Mouse (Mus musculus) thymus, postnatal 14 days (tissue): Measurements from ENCODE around the gene Hist1h4d.

Experiments
- DNase-seq: peaks from one replicate; pipeline ENCODE4 v3.0.0; 2021

Hist1h4d gene

DNA sequence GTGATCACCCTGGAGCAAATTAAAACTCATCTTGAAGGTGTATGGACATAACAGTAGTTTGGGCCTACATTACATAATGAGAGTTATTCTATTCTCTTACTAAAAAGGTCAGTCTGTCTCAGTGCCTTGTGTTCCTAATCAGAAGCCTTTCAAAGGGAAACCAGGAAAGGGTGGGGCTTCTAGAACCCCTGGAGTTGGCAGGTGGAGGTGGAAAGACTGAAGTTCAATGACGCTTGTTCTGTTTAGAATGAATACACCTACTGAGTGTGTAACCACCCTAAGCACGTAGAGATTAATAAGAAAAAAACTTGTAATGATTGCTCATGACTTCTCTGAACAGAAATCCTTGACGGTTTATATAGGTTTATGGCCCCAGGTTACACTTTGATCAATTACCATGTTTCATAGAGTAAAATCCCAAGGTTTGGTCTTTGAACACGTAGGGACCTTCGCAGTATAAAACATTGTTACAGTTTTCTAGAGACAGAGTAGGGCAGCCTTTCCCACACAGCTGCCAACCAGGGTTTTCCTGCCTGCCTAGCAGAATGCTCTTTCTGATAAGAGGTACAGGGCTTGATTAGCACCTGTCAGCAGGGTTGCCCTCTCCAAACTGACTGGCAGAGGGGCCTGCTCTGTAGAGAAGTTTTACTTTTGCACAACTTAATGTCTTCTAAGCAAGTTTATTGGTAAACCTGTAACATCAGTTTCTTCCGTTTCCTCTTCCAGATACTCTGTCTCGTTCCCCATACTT is 14.4 kb downstream of the Hist1h4d start:
- no peak for DNase-seq

GRCm38 (mm10) chr13:23597957-23598356 is 16.6 kb downstream of the Hist1h4d start:
- DNase-seq: peak; percentile 85

- no peak for DNase-seq
Measured at GRCm38 (mm10) chr13:23603182-23603699, 21.8 kb downstream of the Hist1h4d start.

GRCm38 (mm10) chr13:23604452-23604851 is 23.1 kb downstream of the Hist1h4d start:
- DNase-seq: no peak

DNA sequence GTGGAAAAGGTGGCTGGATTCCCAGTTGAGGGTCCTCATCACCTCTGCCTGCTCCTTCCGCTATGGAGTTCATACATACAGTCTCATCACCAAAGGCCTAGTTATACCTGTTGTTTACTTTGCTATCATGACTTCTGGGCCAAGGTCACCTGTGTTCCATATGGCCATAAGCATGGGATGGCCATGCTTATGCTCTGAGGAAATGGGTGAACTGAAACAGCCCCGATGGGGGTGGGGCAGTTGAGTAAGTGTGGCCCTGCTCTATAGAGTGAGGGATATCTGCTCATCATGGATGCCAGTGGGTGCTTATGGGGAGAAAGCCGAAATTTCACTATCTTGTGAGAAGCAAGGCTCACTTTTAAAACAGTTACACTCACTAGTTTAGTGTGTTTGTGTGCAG is 23.7 kb downstream of the Hist1h4d start:
- DNase-seq: no peak

- DNase-seq: no peak
Measured at GRCm38 (mm10) chr13:23609209-23609608, 27.8 kb downstream of the Hist1h4d start.

DNA sequence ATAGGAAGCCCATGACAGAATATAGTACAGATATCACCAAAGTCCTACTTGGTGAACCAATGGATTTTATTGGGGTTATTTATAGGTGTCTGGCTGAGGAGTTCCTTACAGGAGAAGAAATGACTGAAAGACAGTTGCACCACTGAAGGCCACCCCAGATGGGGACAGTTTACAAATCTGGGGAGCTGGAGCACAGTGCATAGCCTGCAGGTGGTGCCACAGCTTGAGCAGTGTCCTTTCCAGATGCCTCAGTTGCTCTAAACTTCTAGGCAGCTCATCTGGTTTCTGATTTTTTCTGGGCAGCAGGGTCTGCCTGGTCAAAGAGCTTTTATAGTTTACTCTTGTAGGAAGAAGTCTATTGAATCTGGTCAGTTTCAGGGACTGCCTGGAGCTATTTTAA is 28.4 kb downstream of the Hist1h4d start:
- DNase-seq: no peak

DNA sequence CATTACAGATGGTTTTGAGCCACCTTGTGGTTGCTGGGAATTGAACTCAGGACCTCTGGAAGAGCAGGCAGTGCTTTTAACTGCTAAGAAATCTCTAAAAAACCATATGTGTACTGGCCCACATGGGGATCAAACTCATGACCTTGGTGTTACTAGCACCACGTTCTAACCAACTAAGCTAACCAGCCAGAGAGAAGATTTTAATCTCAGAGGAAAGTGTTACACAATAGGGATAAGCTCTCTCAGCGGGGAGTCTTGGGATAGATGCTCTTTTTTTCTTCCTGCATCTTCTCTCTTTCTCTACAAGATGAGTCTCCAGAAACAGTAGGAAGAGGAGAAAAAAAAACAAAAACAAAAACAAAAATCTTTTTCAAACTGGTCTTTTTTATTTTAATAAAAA is 29.0 kb downstream of the Hist1h4d start:
- no peak for DNase-seq

DNA sequence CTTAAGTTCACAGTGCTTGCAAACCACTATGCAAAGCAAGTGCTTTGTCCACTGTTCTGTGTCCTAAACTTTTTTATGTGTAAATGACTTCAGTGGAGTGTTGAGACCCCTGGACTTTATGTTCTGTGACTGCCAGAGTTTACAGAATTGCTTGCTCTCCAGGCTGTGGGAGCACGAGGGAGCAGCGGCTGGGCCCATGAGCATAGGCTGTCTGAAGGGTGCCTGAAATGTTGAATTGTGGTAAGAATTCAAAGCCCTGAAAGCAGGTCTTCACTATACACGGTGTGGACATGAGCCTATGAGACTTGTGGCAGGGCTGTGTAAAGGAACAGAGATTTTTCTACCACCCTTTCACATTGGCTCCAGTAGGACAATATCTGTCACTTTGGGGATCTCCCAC is 30.2 kb downstream of the Hist1h4d start:
- no peak for DNase-seq

DNA sequence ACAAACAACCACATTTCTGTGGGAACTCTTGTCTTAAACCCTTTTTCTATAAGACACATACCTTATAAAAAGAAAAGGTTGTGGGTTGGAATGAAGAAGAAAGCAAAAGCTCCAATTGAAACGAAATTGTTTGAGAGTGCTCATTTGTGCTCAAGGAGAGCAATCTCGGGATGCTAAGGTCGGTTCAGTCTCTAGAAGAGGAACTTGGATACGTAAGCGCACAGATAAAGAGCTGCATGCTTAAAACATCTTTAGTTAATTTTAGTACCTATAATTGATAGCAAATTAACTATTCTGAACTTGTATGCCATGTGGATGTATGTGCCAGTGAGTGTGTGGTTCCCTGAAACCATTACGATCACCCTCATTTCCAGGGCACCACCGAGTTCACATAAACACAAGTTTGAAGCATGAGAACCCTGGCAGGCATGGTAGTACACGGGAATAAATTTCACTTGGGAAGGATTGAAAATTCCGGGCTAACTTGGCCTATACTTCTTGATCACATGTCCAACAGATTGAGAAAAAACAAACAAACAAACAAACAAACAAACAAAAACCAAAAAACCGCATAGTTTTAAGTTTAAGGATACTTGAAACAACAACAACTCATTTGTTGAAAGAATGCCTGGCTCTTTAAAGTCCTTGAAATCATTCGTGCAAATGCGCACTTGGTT is 38.8 kb downstream of the Hist1h4d start:
- no peak for DNase-seq

DNA sequence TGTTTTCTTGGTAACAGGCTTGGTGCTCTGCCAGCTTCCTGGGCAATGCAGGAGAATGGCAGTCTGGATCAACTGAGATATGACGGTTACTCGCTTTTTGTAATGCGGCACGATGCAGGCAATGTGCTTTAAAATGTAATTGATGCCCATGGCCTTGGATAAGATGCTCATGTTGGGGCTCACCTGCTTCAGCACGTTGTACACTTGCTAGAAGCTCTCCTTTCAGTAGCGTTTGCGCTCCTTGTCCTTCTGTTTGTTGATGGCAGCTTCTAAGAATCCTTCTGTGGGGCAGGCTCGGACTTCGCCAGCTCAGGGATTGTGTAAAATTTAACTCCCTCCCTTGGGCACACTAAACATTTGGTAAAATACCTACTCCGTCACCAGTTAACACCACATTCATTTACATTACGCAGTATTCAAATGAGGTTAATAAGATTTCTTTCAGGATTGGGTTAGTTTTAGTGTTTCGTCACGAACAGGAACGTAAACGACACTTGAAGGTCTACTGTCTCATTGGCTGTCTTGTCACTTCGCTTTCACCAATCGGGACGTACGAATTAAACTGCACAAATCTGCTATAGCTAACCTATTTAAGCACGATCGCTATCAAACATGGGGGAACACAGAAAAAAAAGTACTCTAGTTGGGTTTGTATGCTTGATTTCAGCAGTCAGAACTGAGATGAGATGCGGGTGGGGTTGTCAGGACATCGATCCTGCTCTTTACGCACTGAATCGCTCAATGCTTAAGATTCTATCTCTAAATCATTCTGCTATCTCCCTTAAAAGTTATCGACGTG is 39.5 kb downstream of the Hist1h4d start, which contains the start of gene Hist1h2be:
TSS of gene Hist1h2be (minus strand) at position 392 of the 799 bp plus-strand sequence.
- DNase-seq: peak; percentile 65

DNA sequence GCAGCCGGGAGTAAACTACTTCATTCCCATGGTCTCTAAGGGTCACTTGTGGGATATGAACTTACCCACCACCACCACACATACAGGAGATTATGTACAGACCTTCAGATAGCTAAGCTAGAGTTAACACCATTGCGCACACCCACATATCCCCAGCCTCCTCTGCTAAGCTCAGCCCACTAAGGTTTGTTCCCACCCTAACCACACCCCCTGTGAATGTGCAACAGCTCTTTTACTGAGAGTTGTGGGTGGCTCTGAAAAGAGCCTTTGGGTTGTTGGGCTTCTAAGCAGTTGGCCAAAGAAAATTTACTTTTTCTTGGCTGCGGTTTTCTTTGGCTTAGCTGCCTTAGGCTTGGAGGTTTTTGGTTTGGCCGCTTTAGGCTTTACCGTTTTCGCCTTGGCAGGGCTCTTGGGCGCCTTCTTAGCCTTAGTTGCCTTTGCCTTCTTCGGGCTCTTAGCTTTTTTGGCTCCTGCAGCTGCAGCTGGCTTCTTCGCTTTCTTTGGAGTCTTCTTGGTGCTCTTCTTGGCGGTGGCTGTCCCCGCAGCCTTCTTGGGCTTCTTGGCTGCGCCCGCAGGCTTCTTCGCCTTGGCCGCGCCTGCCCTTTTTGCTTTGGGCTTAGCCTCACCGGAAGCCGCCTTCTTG is 40.3 kb downstream of the Hist1h4d start:
- DNase-seq: peak; percentile 77

DNA sequence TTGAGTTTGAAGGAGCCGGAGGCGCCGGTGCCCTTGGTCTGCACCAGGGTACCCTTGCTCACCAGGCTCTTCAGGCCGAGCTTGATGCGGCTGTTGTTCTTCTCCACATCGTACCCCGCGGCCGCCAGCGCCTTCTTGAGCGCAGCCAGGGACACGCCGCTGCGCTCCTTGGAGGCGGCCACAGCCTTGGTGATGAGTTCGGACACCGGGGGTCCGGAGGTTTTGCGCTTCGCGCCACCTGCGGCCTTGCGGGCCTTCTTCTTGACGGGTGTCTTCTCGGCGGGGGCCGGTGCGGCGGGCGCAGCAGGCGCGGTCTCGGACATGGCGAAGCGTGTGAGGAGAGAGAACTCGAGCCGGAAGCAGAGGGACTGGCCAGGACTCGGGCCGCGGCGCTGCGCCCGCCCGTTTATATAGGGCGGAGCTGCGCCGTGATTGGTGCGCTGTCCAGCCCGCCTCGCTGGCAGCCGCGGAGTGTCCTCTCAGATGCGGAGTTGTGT is 40.8 kb downstream of the Hist1h4d start, which contains the start of gene Hist1h1e:
TSS of gene Hist1h1e (minus strand) at position 384 of the 497 bp plus-strand sequence.
- peak; percentile 91 for DNase-seq

- DNase-seq: peak; percentile 40
Measured at GRCm38 (mm10) chr13:23622861-23623450, 41.6 kb downstream of the Hist1h4d start.

DNA sequence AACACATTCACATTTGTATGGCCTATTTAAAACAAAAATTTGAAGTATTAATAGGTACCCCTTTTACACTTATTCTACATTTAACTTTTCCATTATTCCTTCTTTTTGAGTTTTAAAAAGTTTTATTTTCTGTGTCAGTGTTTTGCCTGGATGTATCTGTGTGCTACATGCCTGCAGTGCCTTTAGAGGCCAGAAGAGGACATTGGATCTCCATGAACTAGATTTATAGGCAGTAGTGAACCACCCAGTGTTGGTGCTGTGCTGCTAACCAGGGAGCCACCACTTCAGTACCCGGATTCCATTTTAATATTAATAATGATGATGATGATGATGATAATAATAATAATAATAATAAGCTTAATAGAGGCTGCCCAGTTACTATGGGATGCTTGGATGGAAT is 49.3 kb downstream of the Hist1h4d start:
- DNase-seq: peak; percentile 18
